Mouse (Mus musculus): ENCODE results near the gene Ttll12.

DNA sequence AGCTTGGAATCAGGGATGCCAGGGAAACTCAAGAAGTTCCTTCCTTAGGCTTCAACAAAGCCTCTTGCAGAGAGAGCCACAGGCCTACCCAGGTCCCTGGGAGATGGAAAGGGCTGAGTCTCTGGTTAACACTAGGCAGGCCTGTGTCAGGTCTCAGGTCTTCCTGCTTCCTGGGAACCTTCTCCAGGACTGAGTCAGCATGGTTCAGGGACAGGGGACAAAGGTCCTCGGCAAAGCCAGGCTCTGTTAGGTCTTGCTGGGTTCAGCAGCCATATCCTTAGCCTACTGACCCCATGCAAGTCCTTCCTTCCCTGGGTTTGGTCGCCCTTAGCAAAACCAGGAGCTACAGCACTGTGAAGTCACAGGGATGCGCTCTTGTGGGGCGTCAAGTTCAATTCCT lies 4.1 kb downstream of the Ttll12 start:
- TF ChIP-seq CTCF (IDR thresholded peaks at IDR 0.05; ENCODE audit: low read depth) = no peak
- TF ChIP-seq EP300 (IDR thresholded peaks at IDR 0.05; ENCODE audit: low read depth) = no peak
